Mouse (Mus musculus): ENCODE data around the gene Abhd14b.

DNA sequence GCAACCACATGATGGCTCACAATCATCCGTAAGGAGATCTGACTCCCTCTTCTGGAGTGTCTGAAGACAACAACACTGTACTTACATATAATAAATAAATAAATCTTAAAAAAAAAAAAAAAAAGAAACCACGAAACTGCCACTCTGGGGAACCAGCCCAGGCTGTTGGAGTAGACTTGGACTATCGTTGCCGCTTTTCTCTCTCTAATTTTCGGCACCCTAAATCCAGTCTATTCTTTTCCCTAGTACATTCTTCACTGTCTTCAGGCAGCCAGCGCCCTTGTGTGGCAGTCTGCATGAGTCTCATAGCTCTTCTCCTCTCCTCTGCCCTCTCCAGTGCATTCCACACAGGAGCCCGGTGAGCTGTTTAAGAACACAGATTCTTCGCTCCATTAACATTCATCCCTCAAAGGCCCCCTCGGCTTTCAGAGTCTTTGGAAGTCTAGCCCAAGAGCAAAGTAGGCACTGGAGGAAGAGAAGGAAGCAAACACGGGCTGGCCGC lies 18.5 kb upstream of the Abhd14b start:
- TF ChIP-seq POLR2A (IDR thresholded peaks at IDR 0.05; ENCODE audit: insufficient read depth, low read depth, low read length) (no peak), CTCF (IDR thresholded peaks at IDR 0.05) (peak; percentile 44), EP300 (IDR thresholded peaks at IDR 0.05; ENCODE audit: insufficient read depth, low read depth, low read length) (no peak)

All from heart, adult 2 months (tissue).